Mouse (Mus musculus) megakaryocyte, embryonic 14.5 days (primary cell): ENCODE data around the gene Plekhg3.

Experiments
- FLI1 ChIP-seq: IDR thresholded peaks from 2 replicates; pipeline ENCODE4 v1.6.1; 2012; ENCODE audit warnings: low read length, inconsistent platforms, mixed read lengths
- GATA1 ChIP-seq: IDR thresholded peaks from 3 replicates; pipeline ENCODE4 v1.6.1; 2012; ENCODE audit warnings: mixed read lengths, low read length, inconsistent platforms, borderline replicate concordance

- TF ChIP-seq GATA1 (no peak), FLI1 (no peak)
These were observed 45.8 kb upstream of the Plekhg3 start for GRCm38 (mm10) chr12:76484881-76485280.
